Mouse (Mus musculus): ENCODE measurements around the gene Efnb3. TPM values are rescaled to one million over a fixed set of nuclear protein-coding genes. Genes with fewer than 3 reads are reported as not detected.

The Efnb3 gene
- 100 to 1,000 TPM; 144 to 156 TPM for total RNA-seq (2021)
- long read RNA-seq, experiment 1, transcript Efnb3-201 (5 exons, 3,183 nt), result major isoform, 23 of 49 reads
- long read RNA-seq, experiment 1, partial matches to known transcripts, result 23 of 49 reads
- long read RNA-seq, experiment 1, other reads (novel, unspliced or antisense), result 3 of 49 reads
- long read RNA-seq, experiment 2, transcript Efnb3-201 (5 exons, 3,183 nt), result major isoform, 23 of 56 reads
- long read RNA-seq, experiment 2, partial matches to known transcripts, result 31 of 56 reads
- long read RNA-seq, experiment 2, other reads (novel, unspliced or antisense), result 2 of 56 reads

DNA sequence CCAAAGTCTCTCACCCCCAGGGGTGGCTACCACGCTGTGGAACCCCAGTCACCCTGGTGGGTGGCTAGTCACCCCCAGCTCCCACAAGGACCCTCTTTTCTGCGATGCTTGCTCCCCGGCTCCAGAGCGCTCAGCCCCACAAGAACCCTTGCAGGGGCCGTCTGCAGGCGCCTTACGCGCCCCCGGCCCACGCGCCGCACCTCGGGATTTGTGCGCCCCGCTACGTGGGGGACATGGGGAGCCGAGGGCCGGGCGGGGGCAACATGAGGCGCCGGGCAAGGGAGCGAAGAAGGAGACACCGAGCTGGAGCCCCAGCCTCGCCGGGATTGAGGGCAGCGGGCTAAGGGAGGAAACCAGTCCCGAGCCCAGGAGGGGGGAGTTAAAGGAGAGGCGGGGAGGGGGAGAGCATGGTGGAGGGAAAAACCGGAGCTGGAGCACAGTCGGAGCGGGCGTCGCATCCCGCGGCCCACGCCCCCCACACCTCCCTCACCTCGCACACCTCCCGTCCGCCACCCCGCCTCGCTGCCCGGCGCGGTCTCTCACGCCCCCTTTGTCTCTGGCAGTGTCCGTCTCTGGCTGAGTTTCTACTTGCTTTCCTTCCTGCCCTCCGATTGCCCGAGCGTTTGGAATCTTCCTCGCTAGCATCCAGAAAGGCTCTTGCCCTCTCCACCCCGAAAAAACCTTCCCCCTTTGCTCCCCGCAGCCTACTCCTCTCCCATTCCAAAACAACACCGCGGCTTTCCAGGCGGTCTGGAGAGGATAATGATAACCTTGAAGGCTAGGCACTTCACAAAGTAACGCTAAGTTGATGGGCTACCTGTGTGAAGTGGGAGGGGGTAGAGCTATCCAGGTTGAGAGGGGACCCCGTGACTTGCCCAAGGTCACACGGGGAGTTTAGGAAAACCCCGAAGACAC is at the start of gene Efnb3:
TSS of gene Efnb3 (minus strand) at position 355 of the 915 bp plus-strand sequence.
- peak in 1 of 2 experiments; percentile 66 for DNase-seq (ENCODE audit: low spot score in 2 of 2)

DNA sequence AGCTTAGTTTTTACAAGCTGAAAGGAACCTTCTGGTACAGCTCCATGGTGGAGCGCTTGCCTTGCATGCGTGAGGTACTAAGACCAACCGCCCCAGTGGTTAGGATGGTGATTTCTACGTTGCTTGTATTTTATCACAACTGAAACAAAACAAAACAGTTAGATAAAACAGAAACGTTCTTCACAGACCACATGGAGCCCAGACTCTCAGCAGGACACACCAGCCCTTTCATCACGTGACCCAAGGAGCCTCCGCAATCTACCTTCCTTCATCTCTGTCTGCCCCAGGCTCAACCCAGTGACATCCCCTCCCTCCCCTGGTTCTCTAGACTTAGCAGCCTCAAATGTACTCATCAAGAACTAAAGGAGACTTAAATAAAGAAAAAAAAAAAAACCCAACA is 49.4 kb upstream of the Efnb3 start:
- no peak for DNase-seq (ENCODE audit: low spot score in 2 of 2)

DNA sequence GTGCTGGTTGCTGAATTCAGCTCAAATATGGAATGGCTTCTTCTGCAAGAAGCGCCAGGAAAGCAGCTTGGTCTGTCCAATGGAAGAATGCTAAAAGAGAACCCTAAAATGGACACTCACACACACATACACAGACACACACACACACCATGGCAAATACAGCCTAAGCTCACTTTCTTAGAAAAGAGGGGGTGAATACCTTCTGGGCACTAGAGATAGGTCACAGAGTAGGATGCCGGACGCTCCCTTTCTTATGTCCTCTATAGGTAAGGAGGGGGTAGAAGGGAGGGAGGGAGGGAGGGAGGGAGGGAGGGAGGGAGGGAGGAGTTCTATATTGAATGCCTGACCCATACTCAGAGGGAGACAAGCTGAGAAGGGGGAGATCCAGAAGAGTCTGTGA is 48.5 kb upstream of the Efnb3 start:
- no peak for DNase-seq (ENCODE audit: low spot score in 2 of 2)

DNA sequence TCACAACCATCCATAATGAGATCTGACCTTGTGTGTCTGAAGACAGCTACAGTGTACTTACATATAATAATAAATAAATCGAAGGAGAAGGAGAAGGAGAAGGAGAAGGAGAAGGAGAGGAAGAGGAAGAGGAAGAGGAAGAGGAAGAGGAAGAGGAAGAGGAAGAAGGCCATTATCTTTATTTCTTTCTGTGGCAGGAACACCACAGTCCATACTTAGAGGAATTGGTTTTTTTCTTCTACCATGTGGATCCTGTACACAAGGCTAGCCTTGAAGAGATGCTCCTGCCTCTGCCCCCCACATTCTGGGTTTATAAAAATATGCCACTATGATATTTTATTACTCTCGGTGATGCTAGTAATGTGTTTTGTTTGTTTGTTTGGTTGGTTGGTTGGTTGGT is 46.8 kb upstream of the Efnb3 start:
- DNase-seq (ENCODE audit: low spot score in 2 of 2), result no peak

DNA sequence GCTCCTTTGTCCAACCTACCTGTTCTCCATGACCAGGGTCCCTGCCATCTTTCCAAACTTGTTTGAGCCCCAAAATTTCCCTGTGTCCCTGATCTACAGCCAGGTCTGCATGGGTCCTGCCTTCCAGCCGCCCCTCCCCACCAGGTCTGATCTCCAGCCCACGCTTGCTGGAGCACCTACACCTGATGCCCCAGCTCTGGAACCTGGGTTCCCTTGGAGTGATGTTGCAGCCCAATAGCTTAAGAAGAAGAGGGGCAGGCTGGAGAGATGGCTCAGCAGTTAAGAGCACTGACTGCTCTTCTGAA is 46.4 kb upstream of the Efnb3 start:
- no peak for DNase-seq (ENCODE audit: low spot score in 2 of 2)

DNA sequence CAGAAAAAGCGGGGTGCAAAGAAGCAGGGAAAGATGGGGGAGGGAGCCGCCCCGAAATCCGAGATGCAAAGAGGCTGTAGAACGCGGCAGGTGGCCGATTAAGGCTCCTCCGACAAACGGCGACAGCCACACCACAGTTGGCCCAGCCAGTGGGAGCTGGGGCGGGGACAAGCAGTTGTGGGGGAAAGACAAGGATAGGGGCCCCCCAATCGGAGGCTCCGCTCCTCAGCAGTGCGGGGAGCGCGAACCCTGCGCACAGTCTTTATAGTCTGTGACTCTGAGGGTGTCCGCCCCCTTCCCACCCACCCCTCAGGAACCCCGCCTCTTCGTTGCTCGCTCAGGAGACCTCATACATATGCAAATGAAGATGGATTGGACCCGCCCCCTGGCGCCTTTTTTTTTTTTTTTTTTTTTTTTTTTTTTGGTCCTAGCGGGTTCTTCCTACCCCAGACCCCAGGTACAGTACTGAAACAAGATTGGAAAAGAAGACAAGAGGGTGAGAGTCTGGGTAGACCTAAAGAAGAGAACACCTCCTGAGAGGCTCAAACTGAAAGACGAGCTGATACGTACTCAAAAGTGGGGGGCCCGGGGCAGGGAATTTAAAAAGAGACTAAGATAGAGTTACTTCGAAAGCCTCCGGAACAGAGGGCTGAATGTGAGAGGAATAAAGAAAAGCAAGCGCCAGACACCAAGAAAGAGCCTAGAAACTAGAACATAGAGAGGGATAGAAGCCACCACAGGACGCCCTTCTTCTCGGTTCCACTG is 45.9 kb upstream of the Efnb3 start, which contains the start of gene Atp1b2:
TSS of gene Atp1b2 (minus strand) at position 217 of the 765 bp plus-strand sequence.
- DNase-seq (ENCODE audit: low spot score in 2 of 2), result peak; percentile 85 to 92

DNA sequence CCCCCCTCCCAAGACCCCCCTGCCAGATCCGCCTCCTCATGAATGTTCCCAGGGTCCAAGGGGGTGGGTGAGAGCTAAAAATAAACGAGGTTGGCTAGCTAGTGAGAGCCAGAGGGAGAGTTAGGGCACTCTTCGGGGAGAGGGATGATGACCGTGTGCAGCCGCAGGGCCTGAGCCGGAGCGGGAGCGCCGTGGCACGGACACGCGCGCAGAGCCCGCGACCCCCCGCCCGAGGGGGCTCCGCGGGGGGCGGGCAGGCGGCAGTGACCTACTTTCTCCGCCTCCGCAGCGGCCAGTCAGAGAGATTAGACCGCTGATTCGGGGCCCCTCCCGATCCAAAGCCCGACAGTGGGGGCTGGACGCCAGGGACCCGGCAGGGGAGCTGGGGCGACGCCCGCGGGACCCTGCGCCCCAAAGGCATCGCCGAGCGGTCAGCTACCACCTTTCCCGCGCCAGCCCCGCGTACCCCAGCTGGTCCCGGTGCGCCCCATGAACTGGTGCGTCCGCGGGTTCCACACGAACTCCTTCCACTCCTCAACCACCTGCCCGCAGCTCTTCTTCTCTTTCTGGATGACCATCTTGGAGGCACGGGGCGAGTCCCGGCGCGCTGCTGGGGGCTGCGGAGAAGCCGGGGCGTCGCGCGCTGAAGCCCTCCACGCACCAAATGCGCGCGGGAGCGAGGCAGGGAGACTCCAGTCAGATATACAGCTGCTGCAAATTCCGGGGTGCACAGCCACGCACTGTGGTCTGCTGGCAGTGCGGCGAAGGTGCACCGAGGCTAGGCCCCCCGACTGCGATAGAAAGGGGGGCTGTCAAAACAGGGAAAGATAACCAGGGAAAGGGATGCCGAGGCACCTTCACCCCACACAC is 45.0 kb upstream of the Efnb3 start:
- peak; percentile 33 to 47 for DNase-seq (ENCODE audit: low spot score in 2 of 2)

DNA sequence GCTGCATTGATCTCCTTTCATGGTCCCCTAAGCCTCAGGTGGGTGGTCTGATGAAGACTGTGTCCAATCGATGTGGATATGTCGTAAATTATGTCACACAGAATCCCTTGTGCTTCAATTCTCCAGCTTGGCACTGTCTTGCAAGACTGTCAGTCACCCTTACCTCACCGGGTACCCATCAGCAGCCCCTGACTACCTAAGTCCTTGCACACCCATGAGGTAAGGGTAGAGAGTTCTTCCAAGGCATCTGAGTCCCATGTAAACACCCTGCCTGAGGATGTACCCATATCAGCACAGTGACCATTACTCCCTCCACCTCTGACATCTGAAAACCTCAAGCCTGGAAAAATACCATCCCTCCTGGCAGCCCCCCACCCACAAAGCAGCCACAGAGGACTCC is 44.3 kb upstream of the Efnb3 start:
- DNase-seq (ENCODE audit: low spot score in 2 of 2), result no peak

DNA sequence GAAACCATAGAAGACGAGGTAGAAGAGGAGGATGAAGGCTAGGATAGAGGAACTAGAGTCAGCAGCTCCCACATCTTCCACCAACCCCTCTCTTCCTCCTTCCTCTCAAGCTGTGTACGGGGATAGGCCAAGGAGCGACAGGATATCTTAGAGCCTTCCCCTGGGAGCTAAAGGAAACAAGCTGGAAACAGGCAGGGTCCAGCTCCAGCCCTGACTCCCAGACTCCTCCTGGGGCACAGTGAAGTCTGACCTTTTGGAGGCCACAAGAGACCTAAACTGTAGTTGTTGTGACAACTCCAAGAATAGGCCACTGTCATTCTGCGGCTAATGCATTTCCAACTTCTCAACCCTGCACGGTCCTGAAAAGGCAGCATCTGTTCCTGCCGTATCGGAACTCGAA is 43.5 kb upstream of the Efnb3 start:
- no peak for DNase-seq (ENCODE audit: low spot score in 2 of 2)

DNA sequence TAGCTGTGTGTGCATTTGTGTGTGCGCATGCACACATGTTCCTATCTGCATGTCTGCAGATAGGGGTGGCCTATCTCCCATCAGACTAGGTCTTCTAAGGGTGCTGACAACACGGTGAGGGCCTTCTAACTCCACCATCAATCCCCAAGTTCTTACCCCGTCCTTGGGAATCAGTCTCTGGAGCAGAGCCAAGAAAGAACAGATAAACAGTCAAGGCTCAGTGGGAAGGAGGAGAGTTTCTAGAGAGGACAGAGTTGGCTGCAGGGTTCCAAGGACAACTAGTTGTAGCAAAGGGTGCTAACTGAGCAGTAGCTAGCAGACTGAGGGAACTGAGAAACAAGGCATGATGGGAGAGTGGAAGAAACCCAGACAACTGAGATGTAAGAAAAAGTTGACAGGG is 41.8 kb upstream of the Efnb3 start:
- no peak for DNase-seq (ENCODE audit: low spot score in 2 of 2)

DNA sequence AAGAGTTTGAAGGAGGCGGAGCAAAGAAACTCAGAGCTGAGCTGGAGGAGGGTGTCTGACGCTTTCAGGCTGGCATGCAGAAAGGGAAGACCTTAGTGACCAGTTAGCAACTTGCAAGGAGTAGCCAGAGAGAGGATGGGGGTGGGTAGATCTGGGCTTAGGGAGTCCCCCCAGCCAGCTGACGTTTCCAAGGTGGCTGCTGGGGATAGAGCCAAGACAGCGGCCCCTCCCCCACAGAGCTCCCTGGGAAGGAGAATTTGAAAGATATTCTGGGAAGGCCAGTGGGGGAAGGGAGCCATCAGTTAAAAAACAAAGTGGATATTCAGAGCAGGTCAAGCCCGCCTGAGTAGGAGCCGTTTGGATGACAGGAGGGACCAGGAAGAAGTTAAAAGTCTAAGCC is 40.1 kb upstream of the Efnb3 start:
- DNase-seq (ENCODE audit: low spot score in 2 of 2), result peak; percentile 73 to 85

DNA sequence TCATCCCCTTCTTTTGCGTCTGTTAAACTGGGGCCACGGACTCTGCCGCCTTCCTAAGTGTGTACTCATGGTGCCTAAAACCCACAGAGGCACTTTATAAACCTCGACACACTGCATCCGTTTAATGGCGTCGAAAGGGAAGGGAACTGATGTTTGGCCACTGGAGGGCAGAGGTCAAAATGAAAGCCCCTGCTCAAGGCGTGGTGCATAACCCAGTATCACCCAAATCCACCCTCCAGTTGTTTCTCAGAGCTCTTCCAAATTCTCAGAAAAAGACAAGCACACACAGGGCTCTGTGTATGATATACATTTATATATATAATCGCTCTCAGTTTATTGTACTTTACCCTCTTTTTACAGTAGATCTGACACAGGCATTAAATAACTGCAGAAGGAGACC is 39.4 kb upstream of the Efnb3 start:
- DNase-seq (ENCODE audit: low spot score in 2 of 2), result no peak

DNA sequence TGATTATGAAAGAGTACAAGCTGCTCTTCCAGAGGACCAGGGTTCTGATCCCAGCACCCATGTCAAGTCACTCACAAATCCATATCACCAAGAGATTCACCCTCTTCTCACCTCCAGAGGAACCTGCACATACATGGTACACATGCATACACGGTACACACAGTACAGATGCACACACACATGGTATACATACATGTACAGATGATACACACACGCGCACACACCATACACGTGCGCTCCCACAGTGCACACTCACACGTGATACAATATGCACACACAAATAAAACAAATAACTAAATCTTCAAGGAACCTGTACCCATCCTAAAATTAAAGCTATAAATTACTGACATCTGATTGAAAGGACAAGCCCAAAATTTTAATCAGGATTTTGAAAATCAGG is 34.8 kb upstream of the Efnb3 start:
- no peak for DNase-seq (ENCODE audit: low spot score in 2 of 2)

DNA sequence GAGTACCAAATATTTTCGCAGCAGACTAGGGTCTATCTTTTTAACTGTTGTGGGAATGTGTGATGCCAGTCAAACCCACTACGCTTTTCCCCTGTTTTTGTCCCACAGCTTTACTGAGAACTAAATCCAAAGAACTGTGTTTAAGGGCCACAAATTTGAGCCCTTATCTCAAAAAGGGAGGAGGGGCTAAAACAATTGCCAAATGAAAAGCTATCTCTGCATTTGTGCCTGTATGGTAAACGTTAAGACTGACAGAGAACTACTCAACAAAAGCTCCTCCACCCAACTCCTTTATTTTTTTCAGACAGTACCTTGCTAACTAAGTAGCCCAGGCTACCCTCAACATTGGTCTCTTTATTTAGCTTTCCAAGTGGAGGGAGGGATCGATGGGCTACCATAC is 32.8 kb upstream of the Efnb3 start:
- DNase-seq (ENCODE audit: low spot score in 2 of 2), result no peak

DNA sequence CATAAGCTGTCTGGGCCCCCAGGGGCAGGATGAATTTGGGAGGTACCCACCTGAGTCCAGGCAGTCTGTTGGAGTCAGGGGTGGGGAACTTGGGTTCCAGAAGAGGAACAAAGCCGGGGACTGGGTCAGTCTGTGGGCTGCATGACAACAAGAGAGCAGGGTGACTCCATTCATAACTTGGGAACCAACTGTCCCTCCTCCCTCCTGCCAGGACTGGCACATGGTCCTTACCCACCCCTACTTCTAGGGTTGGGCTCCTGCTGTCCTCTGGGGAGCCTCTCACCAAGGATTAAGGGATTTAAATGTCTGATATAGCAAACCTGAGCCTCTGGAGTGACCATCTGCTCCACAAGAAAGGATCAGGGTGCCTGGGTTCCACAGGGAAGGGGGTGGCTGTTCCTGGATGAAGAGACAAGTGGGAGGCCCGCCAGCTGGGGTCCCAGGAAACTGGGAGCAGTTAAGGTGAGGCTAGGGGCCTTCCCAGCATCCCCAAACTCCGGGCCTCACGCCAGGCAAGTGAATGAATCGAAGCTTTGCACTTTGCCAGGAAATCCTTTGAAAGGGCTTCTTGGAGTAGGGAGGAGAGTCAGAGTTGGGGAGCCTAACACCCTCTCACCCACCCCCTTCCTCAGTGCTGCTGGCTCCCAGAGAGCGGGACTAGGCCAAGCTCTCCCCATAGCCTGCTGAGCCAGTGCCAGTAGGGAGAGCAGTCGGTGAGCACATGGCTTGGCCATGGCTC is 32.1 kb upstream of the Efnb3 start:
- DNase-seq (ENCODE audit: low spot score in 2 of 2), result peak; percentile 84 to 90

DNA sequence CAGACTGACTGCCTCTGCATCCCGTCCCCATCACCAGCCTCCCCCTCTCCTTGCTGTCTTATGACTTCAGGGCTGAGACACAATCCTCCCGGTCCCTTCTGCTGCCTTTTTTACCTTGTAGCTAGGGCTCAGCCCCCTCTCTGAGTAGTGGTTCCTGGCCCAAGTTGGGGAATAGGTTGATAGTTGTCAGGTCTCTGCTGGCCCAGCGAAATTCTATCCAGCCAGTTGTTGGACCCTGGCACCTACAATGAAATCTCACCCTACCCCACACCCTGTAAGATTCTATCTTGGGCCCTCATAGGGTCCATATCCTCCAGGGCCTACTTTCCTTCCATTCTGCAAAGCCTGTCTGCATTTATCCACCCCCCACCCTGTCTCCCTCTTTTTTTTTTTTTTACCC is 31.4 kb upstream of the Efnb3 start:
- no peak for DNase-seq (ENCODE audit: low spot score in 2 of 2)

DNA sequence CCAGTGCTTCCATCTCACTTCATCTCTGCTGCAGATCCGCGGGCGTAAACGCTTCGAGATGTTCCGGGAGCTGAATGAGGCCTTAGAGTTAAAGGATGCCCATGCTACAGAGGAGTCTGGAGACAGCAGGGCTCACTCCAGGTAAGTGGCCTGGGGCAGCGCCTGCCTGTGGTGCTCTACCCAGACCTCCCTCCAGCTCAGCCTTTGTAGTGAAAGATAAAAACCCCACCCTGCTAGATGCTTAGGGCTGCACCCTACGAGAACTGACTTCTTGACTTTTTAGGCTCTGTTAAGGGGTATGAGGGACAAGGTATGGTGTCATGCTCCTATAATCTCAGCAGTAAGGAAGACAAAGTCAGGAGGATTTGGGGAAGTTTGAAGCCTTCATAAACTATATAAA is 30.6 kb upstream of the Efnb3 start:
- no peak for DNase-seq (ENCODE audit: low spot score in 2 of 2)

DNA sequence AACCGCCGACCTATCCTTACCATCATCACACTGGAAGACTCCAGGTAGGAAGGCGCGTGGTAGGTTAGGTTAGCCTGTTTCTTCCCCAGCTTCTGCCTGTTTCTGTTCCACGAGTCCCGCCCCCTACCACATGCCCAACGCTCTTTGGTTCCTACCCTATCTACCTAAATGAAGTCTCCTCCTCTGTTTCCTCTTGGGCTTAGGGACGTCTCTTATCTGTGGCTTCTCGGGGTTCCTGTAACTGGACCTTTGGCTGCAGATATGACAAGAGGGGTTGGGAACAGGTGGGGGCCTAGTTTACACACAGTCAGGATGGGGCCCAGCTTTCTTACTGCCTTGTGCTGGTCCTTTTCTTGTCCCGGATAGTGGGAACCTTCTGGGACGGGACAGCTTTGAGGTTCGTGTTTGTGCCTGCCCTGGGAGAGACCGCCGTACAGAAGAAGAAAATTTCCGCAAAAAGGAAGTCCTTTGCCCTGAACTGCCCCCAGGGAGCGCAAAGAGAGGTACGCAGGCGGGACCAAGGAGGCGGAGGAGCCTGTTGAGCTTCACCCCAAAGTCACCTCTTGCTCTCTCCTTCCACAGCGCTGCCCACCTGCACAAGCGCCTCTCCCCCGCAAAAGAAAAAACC is 29.3 kb upstream of the Efnb3 start:
- no peak for DNase-seq (ENCODE audit: low spot score in 2 of 2)

DNA sequence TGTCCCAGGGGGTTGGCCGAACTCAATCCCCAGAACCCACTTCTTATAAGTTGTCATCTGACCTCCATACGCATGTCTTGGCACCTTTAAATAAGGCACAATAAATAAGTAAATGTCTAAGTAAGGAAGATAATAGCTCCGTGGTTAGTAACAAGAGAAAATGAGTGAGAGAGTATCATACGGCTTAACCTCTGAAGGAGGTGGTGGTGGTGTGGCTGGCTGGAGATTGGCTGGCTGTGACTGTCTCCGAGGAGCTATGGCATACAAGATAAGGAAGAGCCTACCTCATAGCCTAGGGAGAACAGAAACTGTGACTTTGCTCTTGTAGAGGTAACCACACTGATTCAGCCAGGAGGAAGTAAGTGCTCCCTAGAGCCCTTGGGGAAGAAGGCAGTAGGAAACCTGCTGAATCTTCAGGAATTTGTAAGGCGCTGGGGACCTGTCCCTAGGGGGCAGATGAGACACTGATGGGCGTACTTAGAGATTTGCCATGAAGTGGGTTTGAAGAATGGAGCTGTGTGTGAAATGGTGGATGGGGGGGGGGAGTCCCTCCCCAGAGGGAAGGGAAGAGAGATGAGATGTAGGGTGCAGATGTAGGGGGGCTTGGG is 25.8 kb upstream of the Efnb3 start:
- DNase-seq (ENCODE audit: low spot score in 2 of 2), result no peak
